Mouse (Mus musculus) lung, adult 18-20 months (tissue): ENCODE measurements around the gene Trpv2.

Experiments used
- DNase-seq, 2 experiments: peaks; one replicate each; pipeline ENCODE4 v3.0.0; 2022; ENCODE audit warnings: mixed read lengths in 2 of 2

Trpv2 gene

DNA sequence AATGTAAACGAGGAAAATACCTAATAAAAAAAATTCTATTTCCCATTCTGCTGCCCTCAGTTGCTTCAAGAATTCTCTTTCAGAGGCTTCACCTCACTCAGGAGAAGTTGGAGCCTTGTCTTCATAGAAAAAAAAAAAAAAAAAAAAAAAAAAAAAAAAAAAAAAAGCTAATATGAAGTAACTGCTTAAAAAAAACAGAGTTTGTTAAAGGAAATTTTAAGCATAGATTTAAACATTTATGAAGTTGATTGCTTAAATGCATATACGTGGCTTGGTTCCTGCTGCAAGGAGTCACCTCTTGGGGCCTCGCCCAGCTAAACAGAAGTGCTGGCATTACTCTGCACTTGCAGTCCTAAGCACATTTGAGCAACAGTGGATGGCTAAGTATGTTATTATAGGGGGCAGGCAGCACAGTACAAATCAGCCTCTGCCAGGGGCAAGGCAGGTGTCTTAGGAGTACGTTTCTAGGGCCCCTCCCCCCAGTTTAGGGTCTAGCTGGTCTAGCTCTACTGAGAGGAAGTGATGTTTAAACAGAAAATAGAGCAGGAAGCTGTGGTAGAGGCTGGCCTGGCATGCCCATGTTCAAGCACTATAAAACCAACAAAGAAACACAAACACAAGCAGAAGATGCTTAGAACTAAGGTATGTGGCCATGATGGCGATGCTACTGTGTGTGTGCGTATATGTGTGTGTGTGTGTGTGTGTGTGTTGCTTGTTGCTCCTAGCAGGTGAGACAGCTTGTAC lies at the start of gene Trpv2:
Gene Trpv2 (plus strand): TSS at position 528 of the 744 bp plus-strand sequence.
- no peak for DNase-seq

DNA sequence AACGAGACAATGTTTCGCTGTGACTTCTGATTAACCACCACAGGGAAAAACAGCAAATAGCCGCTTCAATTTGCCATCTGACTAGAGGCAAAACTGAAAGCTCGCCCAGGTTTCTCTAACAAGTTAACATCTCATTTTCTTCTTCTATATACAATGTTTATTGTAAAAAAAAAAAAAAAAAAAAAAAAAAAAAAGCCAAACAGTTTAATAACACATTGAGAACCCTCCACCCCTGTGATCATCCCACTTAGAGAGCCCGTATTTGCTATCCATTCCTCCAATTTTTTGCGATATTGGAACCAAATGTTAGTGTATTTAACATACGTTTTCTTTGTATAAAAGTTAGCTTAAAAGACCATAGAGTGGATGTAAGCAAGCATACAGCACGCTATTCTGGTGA lies 37.2 kb upstream of the Trpv2 start:
- DNase-seq = no peak

DNA sequence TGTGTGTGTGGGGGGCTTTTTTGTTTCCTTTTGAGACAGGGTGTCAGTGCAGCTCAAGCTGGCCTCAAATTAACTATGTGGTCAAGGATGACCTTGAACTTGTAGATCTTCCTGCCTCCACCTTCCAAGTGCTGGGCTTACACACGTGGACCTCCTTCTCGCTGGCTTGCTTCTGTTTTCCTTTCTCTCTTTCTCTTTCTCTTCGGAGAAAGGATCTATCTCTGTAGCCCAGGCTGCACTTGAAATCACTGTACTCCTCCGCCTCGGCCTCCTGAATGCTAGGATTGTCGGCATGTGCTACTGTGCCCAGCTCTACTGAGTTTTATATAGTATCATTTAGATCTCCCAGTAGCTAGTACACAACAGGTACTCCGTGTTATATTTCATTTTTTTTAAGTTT lies 36.7 kb upstream of the Trpv2 start:
- DNase-seq = no peak

DNA sequence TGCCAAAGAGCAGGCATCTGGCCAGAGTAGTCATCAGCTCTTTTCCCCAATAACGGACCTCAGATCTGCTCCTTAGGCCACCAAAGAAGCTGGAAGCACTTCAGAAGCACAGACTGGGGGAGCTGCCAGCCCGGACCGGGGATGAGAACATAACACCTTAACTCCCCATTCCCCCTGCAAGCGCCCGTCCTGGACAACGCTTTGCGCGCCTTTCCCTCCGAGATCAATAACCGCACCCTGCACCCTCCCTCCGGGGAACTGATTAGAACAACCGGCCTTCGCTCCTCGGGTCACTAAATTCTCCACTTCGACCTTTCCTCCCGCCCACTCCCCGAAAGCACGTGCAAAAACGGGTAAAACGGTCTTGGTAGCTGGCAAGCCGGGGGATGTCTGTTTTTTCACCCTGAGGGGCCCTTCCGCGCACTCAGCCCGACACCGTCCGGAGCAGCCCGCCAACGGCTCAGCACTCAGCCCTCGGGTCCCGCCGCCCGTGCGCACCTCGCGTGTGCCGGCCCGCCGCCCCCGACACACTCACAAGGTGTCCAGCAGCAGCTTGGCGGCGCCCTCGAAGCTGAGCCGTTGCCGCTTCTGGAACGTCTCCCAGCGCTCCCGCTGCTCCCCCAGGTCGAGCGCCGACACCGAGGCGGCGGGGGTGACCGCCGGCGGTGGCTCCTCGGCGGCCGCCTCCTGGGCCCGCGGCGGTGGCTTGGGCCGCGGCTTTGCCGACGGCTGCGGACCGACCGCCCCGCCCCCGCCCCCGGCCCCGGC lies 35.8 kb upstream of the Trpv2 start:
- peak; percentile 49 to 58 for DNase-seq

DNA sequence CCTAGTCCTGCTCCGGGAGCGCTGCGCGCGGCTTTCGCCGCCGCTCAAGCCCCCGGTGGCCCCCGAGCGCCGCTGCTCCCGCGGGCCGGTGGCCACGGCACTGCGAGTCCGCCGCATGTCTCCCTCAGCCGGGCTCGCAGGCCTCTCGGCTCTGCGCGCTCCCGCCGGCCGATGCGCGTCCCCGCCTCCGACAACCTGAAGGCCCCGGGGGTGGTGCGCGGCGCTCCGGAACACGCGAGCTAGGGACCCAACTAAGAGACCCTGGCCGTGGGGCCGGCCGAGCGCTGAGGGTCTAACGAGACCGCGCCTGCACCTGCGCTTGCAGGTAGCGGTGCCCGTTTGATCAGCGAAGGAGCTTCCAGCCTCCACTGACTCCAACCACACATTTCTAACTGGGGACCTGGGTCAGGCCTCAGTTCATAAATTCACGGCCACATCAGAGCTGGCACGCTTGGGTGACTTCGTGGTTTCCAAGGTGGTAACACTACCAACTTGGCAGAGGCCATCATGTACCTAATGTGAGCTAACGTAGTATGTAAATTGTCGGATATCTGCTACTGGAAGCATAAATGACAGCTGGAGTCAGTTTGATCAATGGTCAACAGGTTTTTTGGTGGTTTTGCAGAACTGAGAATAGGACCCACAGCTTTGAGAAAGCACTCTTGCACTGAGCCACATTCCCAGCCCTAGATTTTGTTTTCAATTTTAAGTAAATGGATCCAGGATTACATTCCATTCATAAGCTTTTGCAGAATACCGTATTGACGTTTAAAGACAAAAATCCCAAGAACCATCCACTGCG lies 35.0 kb upstream of the Trpv2 start, which contains the start of gene Cenpv:
Gene Cenpv (minus strand): TSS at position 173 of the 802 bp plus-strand sequence.
- DNase-seq = peak; percentile 73 to 75

DNA sequence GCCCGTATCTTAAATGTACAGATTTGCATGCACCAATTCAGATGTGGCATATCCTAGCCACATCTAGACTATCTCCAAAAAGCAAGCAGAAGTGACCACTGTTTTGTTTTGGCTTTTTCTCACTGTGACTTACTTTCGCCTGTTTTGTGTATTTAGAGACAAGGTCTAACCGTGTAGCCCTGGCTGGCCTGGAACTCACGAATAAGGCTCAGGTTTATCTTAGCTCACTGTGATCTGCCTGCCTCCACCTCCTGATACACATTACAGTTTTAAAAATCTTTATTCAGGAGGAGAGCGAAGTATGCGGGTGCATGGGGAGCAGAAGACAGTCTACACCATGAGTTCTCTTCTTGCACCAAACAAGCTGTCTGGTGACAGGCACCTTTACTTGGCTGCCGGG lies 34.1 kb upstream of the Trpv2 start:
- DNase-seq = no peak

DNA sequence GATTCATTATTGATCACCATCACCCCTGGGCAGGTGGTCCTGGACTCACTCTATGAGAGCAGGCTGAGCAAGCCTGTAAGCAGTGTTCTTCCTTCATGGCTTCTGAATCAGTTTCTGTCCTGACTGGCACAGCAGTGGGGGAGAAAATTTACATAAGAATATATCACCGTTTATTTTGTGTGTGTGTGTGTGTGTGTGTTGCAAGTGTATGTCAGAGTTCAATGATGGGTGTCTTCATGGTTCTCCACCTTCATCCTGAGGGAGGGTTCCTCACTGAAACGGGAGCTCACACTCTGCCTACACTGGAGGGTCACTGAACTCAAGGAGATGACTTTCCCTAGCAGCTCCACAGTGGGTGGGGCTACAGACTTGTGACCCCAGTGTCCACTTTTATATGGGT lies 33.3 kb upstream of the Trpv2 start:
- no peak for DNase-seq

DNA sequence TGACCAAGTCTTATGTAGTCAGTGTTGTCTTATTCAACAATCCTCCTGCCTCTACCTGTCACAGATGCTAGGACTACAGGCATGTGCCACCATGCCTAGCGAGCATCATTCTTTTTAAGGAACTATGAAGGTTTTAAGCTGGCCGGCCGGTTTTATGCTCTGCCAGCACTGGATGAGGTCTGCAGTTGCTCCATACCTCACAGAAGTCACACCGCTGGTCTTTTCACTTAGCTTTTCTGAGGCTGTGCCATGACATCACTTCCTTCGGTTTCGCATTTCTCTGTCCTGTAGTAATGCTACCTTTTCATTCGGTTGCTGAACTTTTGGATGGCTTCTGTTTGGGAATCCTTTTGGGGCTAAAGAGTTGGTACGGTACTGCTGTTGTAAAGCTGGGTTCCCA lies 32.7 kb upstream of the Trpv2 start:
- DNase-seq = no peak

DNA sequence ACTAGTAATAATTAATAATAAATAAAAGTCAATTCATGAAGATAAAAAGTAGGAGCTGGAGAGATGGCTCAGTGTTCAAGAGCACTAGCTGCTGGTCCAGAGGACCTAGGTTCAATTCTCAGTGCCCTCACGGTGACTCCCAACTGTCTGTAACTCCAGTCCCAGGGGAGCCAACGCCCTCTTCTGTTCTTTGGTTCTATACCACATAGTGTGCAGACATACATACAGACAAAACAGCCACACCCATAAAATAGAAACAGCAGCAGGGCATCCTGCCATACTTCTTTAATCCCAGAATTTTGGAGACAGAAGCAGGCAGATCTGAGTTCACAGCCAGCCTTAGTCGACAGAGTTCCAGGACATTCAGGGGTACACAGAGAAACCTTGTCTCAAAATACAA lies 30.3 kb upstream of the Trpv2 start:
- no peak for DNase-seq

DNA sequence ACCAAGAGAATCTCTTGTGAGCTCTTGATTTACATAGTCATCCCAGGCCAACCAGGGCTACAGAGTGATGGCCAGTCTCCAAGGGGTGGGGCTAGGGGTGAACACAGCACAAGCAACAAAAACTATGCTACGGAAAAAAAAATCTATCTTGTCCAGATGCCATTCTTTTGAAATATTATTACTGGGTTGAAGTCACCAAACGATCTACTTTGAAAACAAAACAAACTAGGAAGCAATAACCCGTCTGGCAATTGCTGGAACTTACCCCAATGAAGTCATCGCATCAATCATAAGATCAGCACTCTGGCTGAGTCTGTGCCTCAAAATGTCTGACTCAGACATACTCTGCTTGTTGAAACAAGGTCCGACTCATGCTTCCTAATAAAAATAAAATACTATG lies 24.5 kb upstream of the Trpv2 start:
- DNase-seq = peak; percentile 78 to 82

DNA sequence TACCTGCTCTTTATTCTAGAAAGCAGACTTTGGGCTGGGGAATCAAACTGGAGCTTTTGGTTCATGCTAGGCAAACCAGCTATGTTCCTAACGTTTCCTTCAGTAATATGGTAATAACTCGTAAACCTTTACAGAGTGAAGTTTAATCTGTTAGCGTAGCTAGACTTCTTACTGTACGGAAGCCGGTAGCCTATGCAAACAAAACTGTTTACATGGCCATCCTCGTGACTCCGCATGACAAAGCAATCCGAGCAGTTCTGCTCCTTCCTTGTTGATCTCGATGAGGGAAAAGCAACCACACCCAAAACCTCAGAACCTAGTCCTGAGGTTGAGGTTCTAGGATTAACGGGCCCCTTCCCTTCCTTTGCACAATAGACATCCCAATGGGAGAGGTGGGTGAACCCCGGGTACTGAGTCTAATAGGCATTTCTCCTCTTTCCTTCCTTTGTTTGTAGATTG lies 24.0 kb upstream of the Trpv2 start:
- DNase-seq = peak; percentile 88 to 91

DNA sequence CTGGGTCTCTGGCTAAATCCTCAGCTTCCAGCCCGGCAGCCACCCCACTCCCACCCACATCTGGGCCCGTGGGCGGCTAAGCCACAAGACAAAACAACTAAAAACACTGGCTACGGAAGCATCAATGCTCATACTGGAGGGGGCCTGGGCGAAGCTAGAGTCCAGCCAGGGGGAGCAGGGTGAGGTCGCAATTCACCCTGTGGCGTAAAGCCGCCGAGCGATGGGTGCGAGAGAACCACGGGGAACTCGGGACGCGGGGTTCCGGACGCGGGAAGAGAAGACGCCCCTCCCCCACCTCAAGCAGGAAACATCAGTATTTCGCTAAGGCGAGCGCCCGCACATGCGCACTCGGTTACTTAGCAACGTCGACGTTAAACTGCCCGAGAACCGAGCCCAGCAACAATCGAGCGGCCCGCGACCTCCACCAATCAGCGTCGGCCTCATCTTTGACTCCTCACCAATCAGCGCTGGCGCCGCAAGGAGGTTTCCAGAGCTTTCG lies 23.5 kb upstream of the Trpv2 start, which contains the start of gene Ubb:
Gene Ubb (plus strand): TSS at position 445 of the 499 bp plus-strand sequence.
- peak; percentile 99 to 100 for DNase-seq

DNA sequence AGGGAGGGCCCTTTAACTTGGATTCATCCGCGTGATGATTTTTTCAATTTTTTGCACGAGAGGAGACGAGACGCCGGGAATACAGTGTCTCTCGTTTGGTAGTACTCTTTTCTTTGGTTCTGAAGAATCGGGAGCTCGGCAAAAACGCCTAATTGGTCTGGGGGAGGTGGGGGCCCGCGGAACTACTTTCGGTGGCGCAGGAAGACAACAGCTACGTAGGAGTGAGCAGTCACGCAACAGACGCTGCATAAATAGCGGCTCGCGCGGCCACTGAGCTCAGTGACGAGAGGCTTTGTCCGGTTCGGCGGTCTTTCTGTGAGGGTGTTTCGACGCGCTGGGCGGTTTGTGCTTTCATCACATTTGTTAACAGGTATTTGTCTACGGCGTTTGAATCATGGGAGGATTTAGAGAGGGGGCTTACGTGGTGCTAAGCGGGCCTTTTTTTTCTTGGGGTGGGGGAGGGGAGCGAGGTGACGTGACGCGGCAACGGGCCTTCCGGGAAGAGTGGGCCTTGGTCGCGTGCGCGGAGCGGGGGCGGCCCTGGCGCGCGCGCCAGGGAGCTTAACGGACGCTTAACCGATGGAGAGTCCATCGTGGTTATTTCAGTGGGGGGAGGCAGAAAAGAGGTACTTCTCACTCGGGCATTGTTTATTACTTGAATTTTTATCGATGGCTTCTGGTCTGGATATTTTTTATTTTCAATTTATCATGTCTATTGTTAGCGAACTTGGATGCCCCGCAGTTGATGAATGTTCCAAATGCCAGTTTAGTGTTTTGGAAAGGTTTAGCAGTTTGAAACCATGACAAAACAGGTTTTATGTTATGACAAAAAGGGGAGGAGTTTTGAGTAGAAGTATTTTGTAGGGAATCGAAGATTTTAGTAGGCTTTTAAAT lies 22.8 kb upstream of the Trpv2 start:
- DNase-seq = peak; percentile 90 to 92

DNA sequence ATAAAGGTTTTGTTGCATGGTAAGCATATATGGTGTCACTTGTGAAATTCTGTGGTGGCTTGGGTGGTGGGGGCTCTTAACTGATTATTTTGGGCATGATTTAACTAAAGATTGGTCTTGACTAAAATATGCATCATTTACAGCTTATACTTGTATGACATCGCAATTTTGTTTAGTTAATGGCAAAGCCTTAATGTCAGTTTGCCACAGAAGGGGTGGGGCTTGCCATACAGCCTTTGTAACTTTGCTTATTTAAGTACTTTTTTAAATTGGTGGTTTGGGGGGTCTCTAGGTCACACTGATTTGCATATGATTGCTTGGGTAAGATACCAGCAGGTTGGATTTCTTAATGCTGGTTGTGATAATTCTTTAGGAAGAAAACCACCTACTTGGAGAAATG lies 21.1 kb upstream of the Trpv2 start:
- DNase-seq = no peak

DNA sequence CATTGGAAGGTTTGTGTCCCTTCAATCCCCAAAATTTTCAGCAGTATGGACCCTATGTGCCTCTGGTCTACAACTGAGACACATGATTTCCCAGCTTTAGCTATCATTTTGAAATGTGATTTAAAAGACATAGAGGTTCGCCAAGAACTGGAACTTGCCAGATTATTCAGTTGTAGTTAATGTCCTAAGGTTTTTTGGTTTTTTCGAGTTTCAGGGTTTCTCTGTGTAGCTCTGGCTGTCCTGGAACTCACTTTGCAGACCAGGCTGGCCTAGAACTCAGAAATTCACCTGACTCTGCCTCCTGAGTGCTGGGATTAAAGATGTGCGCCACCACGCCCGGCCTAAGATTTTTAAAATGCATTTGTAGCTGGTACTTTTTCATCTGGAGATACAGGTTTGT lies 20.7 kb upstream of the Trpv2 start:
- DNase-seq = no peak

DNA sequence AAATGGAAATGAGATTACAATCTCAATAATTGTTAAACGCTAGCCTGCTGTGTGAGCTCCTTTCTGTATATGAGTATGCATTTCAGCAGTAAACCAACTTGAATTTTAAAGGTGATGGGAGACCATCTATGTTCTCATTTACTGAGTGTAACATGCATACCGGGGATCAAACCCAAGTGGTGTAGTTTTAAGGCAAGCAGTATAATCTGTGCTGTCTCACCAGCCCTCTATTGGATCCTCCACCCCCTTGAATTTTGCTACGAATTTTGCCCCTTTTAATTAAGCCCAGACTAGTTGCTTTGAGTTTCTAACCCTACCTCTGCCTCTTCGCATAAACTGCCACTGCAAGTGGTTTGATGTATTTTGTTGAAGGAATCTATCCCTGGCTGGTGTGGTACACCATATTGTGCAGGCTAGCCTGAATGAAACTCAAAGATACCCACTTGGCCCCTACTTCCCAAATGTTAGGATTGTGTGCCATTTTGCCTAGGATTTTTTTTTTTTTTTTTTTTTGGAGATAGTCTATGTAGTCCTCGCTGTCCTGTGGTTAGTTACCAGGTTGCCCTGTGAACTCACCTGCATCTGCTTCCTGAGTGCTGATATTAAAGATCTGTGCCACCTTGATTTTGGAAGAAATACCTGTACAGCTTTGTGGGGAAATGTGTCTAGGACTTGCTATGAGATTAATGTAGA lies 20.0 kb upstream of the Trpv2 start:
- no peak for DNase-seq

DNA sequence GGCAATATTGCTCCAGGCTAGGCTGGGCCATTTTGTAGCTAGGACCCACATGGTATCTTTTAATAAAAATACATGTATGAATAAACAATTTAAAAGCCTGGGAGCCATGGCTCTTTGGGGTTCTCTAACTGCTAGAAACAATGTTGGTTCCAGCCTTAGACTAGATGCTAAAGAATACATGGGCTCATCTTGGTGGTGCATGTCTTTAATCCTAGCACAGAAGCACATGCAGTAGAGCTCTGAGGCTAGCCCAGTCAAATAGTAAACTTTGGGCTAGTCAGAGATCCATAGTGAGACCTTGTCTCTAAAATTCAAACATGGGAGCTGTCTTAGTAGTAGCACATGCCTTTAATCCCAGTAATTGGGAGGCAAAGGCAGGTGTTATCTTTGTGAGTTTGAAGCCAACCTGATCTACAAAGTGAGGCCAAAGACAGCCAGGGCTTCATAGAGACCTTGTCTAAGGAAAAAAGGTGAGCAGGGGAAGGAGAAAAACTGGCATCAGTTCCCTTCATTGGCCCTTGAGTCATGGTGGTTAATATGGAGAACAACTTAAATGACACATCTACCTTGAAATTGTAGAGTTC lies 19.3 kb upstream of the Trpv2 start:
- no peak for DNase-seq

DNA sequence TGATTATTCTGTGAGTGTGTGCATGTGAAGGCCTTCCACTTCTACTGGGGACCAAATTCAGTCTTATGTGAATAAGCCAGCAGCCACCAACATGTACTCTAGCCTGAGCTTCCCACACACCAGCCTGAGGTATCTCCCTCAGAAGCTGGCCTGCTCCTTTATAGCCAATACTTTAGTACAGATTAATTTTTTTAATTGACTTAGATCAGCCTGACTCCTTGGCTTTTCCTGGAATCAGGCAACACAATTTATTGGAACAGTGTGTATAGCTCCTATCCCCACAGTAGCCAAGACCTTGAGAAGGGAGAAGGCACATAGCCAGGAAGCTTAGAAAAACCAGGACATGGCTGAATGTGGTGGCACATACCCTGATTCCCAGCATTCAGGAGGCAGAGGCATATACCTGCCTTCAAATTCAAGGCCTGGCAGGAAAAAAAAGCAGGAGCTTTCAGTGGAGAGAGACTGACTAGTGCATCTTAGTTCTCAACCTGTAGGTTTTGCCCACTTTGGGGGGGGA lies 18.3 kb upstream of the Trpv2 start:
- no peak for DNase-seq

DNA sequence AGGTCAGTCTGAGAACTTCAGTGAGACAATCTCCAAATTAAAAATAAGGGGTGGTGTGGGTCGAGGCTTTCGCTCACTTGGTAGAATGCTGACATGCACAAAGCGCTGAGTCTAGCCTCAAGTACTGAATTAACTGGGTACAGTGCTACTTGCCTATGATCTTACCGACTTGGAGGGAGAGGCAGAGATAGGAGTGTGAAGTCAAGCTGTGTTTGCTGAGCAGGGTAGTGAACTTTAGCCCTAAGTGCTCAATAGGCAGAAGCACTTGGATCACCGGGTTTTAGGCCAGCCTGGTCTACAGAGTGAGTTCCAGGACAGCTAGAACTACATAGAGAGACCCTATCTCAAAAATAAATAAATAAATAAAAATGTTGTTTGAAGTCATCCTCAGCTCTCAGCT lies 17.1 kb upstream of the Trpv2 start:
- no peak for DNase-seq

DNA sequence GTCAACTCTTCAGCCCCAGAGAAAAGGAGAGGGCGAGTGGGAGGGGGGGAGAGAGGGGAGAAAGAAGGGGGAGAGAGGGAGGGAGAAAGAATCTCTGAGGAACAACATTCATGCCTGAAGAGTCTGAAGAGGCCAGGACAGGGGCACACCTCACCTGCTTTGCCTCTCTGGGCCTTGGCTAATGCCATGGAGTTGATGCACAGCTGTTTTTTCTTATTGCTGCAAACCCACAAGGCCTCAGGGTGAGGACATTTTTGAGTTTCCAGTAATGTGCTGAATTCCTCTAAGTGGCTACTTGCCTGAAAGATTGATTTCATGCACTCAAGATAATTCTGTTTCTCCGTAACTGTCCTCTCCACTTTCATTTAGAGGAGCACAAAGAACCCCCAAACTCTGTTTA lies 16.1 kb upstream of the Trpv2 start:
- no peak for DNase-seq
